Mouse (Mus musculus) liver, embryonic 14.5 days (tissue): ENCODE measurements around the gene Elk1. TPM values are rescaled to one million over a fixed set of nuclear protein-coding genes. Genes with fewer than 3 reads are reported as not detected.

Experiments used
- ATAC-seq: fragments of 200-750 bp; cut with Nextera tagmentation; 2 replicates; pipeline ENCODE4 v1.8.0; 2017; ENCODE audit warnings: moderate number of reproducible peaks, mild to moderate bottlenecking, moderate library complexity; ENCODE audit not compliant: insufficient read depth
- DNase-seq, 3 experiments: peaks; one replicate each; pipeline ENCODE4 v3.0.0-alpha.2; 2012 to 2013; ENCODE audit warnings: low read depth in 3 of 3, low spot score in 3 of 3
- H3K27ac ChIP-seq: fragments of 300-500 bp; sonication (generic); 2 replicates; pipeline ENCODE4 v1.5.1; 2014; ENCODE audit warnings: moderate library complexity, mild to moderate bottlenecking, control low read depth, inconsistent platforms
- H3K27me3 ChIP-seq: fragments of 300-500 bp; sonication (generic); 2 replicates; pipeline ENCODE4 v1.6.1; 2014; ENCODE audit warnings: mild to moderate bottlenecking, low read length, moderate library complexity; ENCODE audit not compliant: control insufficient read depth, insufficient read depth
- H3K36me3 ChIP-seq: fragments of 300-500 bp; sonication (generic); replicated peaks from 2 replicates; pipeline ENCODE4 v1.6.1; 2014; ENCODE audit warnings: low read depth; ENCODE audit not compliant: control insufficient read depth, insufficient read depth
- H3K4me1 ChIP-seq, 2 experiments: fragments of 200-500 bp in 1 of 2; fragments of 300-500 bp in 1 of 2; sonication (generic) in 1 of 2; replicated peaks; 2 replicates each; pipeline ENCODE4 v1.6.1; 2012 to 2014; ENCODE audit warnings: antibody characterized with exemption in 1 of 2, inconsistent platforms in 1 of 2, low read length in 1 of 2; ENCODE audit not compliant: control insufficient read depth in 2 of 2, insufficient read depth in 2 of 2
- H3K4me2 ChIP-seq: fragments of 300-500 bp; sonication (generic); 2 replicates; pipeline ENCODE4 v1.6.1; 2014; ENCODE audit warnings: low read depth, mild to moderate bottlenecking, control low read depth, moderate library complexity
- H3K4me3 ChIP-seq, 2 experiments: fragments of 200-500 bp in 1 of 2; fragments of 300-500 bp in 1 of 2; sonication (generic) in 1 of 2; 2 replicates each; pipeline ENCODE4 v1.5.1; 2012 to 2014; ENCODE audit warnings: low read depth in 2 of 2, low read length in 2 of 2, mild to moderate bottlenecking in 2 of 2, control low read depth in 1 of 2, inconsistent platforms in 1 of 2, moderate library complexity in 1 of 2; ENCODE audit not compliant: insufficient read depth in 1 of 2
- H3K9ac ChIP-seq: fragments of 300-500 bp; sonication (generic); replicated peaks from 2 replicates; pipeline ENCODE4 v1.6.1; 2014; ENCODE audit warnings: mild to moderate bottlenecking, control low read depth, moderate library complexity
- H3K9me3 ChIP-seq: fragments of 300-500 bp; sonication (generic); 2 replicates; pipeline ENCODE4 v1.6.1; 2016; ENCODE audit warnings: low read length, mixed read lengths; ENCODE audit not compliant: control insufficient read depth
- CTCF ChIP-seq: IDR thresholded peaks from 2 replicates; pipeline ENCODE4 v1.5.1; 2016; ENCODE audit warnings: antibody characterized with exemption, low read depth, control low read depth
- EP300 ChIP-seq: IDR thresholded peaks from 2 replicates; pipeline ENCODE4 v1.6.1; 2016; ENCODE audit warnings: antibody characterized with exemption, low read depth
- WGBS: fragments of 180-500 bp; shearing (Covaris S2); extraction: QIAGEN DNeasy Blood & Tissue Kit; methylation state at CpG from one replicate; pipeline ENCODE4 v1.1.7; 2014; ENCODE audit not compliant: insufficient replicate concordance; 5-methylcytosine and 5-hydroxymethylcytosine counted together
- polyA plus RNA-seq, 2 experiments: library from polyadenylated mRNA; depleted of rRNA in 1 of 2; stranded (reverse) in 1 of 2; unstranded in 1 of 2; fragments of >200 nt; fragmentation: Nextera tagmentation in 1 of 2; extraction: Ambion mirVana in 1 of 2; gene quantifications; 2 replicates each; pipeline versions ENCODE4 v1.2.1 to v1.2.3; 2012 to 2014

The Elk1 gene
- polyA plus RNA-seq, 2 experiments, result 1.0 to 1.9 TPM

DNA sequence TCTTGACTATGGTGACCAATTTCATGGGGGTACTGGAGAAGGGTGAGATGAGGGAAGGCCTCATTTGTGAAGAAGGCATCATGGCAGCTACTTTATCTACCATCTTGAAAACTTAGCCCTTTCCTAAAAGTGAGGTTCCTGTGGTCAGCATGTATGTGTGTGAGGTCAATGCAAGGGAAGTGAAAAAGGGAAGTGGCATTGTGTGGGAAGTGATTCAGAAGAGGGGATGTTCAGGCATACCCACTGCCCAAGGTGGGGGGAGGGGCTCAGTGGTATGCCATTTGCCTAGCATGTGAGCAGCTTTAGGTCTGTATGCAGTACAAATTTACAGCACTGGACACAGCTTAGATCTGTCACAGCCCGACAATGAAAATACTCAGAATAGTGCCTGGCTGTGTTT lies 18.4 kb downstream of the Elk1 start:
- ATAC-seq, result no peak
- no peaks in the 10 kb centered on the region for H3K9me3 ChIP-seq
- no peak overlapping the region for H3K4me2 ChIP-seq
- no peaks in the 10 kb centered on the region for H3K36me3 ChIP-seq
- H3K4me3 ChIP-seq, result no peak overlapping the region
- H3K4me1 ChIP-seq, result no peaks in the 10 kb centered on the region
- 14% methylated on average over 1 of the region's 1 CpGs for WGBS
- DNase-seq, result no peak
- H3K9ac ChIP-seq, result no peak overlapping the region
- TF ChIP-seq CTCF, result no peak
- no peak for TF ChIP-seq EP300
- no peak overlapping the region for H3K27ac ChIP-seq
- H3K27me3 ChIP-seq, result no peaks in the 10 kb centered on the region

DNA sequence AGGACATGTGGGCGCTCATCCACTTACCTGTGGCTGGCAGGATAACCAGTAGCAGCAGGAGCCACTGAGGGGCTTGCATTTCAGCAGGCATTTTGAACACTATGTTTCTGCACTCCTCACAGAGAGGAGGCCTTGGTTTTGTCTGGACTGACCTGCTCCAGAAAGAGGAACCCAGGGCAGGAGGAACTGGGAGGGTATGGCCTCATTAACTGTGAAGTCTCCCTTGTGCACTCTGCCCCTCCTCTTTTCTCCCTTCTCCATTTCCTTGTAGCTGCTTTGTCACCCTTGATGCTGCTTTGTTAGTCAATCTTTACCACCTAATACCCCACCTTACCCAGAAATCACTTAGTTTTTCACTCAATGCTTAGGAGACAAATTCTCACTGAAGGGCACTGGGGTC lies 19.0 kb downstream of the Elk1 start, which contains the start of gene Cfp:
Gene Cfp, minus strand, starts transcription at position 192 of the 400 bp plus-strand sequence.
- no peak for ATAC-seq
- no peaks in the 10 kb centered on the region for H3K36me3 ChIP-seq
- no peak for DNase-seq

DNA sequence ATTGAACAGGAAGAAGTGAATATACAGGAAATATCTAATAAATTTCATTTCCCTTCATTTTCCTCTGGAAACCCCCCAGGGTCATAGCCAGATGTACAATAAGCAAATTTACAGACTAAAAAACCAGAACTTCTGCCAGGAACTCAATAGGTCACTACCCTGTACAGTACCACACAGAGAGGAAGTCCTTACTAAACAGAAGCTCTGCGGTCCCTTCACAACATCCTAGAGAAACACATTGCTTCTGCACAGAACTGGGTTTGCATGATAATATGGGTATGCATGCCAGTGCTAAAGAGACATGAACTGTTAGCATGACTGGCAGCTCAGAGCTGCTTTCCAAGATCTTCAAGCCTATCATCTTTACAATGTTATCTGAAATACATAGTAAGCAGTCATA lies 20.5 kb downstream of the Elk1 start:
- no peaks in the 10 kb centered on the region for H3K4me1 ChIP-seq

More for the DNA sequence above, 19.0 kb downstream of the Elk1 start, which contains the start of gene Cfp:
- Histone ChIP-seq H3K4me1 (no peaks in the 10 kb centered on the region), H3K27me3 (no peaks in the 10 kb centered on the region), H3K4me2 (no peak within 1 kb of the TSS), H3K9me3 (no peaks in the 10 kb centered on the region), H3K27ac (no peak within 1 kb of the TSS), H3K4me3 (no peak within 1 kb of the TSS), H3K9ac (no peak within 1 kb of the TSS)
- WGBS, result 50% methylated on average over 1 of the region's 1 CpGs
- no peak for TF ChIP-seq EP300
- no peak for TF ChIP-seq CTCF

DNA sequence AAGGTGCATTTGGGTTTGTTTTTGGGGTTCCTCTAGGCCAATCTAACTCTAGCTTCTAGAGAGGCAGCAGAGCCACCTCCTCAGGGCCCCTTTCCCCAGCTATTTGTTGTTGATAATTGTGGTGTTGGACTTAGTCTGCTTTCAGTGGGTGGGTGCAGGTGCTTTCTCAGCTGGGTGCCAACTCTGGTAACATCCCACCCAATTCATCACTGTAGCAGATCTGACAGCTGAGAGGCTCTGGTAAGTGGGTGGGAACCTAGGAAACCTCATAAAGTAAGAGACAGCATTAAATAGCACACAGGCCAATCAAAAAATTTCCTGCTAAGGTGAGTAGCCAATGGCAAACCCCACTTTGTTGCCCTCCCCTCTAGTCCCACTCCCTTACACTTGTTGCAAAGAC lies 25.4 kb downstream of the Elk1 start:
- Histone ChIP-seq H3K9ac (no peak overlapping the region), H3K27me3 (peaks cover 17% of the 10 kb centered on the region), H3K4me2 (no peak overlapping the region), H3K4me3 (no peak overlapping the region), H3K36me3 (no peaks in the 10 kb centered on the region), H3K9me3 (no peaks in the 10 kb centered on the region), H3K27ac (no peak overlapping the region), H3K4me1 (no peaks in the 10 kb centered on the region)
- DNase-seq (no peak), ATAC-seq (no peak)
- TF ChIP-seq CTCF (no peak), EP300 (no peak)

More for the DNA sequence above, 20.5 kb downstream of the Elk1 start:
- Histone ChIP-seq H3K4me3 (no peak overlapping the region), H3K27ac (no peak overlapping the region), H3K9ac (no peak overlapping the region), H3K9me3 (no peaks in the 10 kb centered on the region), H3K27me3 (no peaks in the 10 kb centered on the region), H3K36me3 (no peaks in the 10 kb centered on the region), H3K4me2 (no peak overlapping the region)
- DNase-seq, result no peak
- WGBS, result 41% methylated on average over 1 of the region's 1 CpGs
- TF ChIP-seq EP300, result no peak
- TF ChIP-seq CTCF, result no peak
- ATAC-seq, result no peak

DNA sequence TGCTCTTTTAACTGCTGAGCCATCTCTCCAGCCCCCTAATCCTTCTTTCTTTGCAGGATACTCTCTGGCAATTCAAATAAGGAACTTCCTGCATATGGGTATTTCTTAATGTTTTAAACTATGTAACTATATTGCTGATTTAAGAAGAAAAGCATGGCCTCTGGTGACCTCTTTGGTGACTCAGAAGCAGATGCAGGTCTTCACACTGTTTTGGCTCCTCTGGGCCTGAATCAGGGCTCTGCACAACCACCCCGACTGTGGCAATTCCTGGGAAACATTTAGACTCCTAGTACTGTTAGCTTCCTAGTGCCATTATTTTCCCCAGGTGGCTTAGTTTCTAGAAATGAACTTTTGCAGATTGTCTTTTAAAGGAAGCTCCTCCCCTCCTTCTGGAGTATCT lies 26.9 kb downstream of the Elk1 start:
- Histone ChIP-seq H3K9me3 (no peaks in the 10 kb centered on the region), H3K4me1 (no peaks in the 10 kb centered on the region), H3K4me2 (no peak overlapping the region), H3K27ac (no peak overlapping the region), H3K9ac (no peak overlapping the region), H3K27me3 (peaks cover 28% of the 10 kb centered on the region), H3K36me3 (no peaks in the 10 kb centered on the region), H3K4me3 (no peak overlapping the region)
- ATAC-seq, result no peak
- WGBS, result 46% methylated on average over 1 of the region's 1 CpGs
- no peak for TF ChIP-seq CTCF
- no peak for TF ChIP-seq EP300
- no peak for DNase-seq

DNA sequence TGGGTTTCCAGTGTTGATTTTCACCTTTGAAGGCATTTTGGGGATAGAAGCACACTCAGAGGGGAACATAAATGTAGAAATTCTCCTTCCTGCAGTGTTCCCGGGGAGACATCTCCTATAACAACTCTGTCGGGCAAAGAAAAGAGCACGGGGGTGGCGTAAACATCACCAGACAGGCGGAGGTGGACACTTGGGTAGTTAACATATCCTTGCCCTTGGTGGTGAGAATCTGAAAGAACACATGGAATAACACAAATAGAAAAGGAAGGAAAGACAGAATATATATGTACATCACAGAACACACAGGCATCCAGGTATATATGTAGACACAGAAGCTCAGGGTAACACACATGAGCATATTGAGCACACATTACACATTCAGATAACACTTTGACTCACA lies 29.0 kb downstream of the Elk1 start:
- Histone ChIP-seq H3K4me1 (no peaks in the 10 kb centered on the region), H3K9ac (no peak overlapping the region), H3K36me3 (no peaks in the 10 kb centered on the region), H3K9me3 (no peaks in the 10 kb centered on the region), H3K4me2 (no peak overlapping the region), H3K27ac (no peak overlapping the region), H3K4me3 (no peak overlapping the region), H3K27me3 (peaks cover 28% of the 10 kb centered on the region)
- ATAC-seq (no peak), DNase-seq (no peak)
- 44% methylated on average over 5 of the region's 5 CpGs for WGBS
- TF ChIP-seq CTCF (no peak), EP300 (no peak)
